Mouse (Mus musculus): ENCODE results near the gene Aldh3b3. TPM values are rescaled to one million over a fixed set of nuclear protein-coding genes. Genes with fewer than 3 reads are reported as not detected.
A peak's percentile ranks its signal among the peaks of the same experiment; 100 is the strongest.
"Not testable (repeated sequence)": the region's sequence is repeated elsewhere in the genome, so short reads cannot be mapped to it uniquely, and the experiment has no call there.

Gene Aldh3b3
- polyA plus RNA-seq, 1 experiment: 0.16 TPM

GRCm38 (mm10) chr19:3966330-3967075 is 8.1 kb downstream of the Aldh3b3 start:
- 63% methylated on average over 11 of the region's 11 CpGs for WGBS

GRCm38 (mm10) chr19:3967258-3967657 is 8.8 kb downstream of the Aldh3b3 start:
- 78% methylated on average over 3 of the region's 3 CpGs for WGBS
- no peak for DNase-seq (ENCODE audit: low read depth, low spot score)

More at GRCm38 (mm10) chr19:3966330-3967075, 8.1 kb downstream of the Aldh3b3 start:
- no peak for DNase-seq (ENCODE audit: low read depth, low spot score)

- WGBS: 14% methylated on average over 9 of the region's 9 CpGs
- peak; percentile 86 for DNase-seq (ENCODE audit: low read depth, low spot score)
Observed at GRCm38 (mm10) chr19:3972229-3972628, 13.8 kb downstream of the Aldh3b3 start, which contains the start of gene Aldh3b2. Aldh3b2 (plus strand) TSS chr19:3972328.

GRCm38 (mm10) chr19:3974608-3975007 is 16.2 kb downstream of the Aldh3b3 start:
- DNase-seq (ENCODE audit: low read depth, low spot score): not testable (repeated sequence)
- WGBS: 90% methylated on average over 6 of the region's 6 CpGs

- WGBS: 29% methylated on average over 2 of the region's 2 CpGs
- DNase-seq (ENCODE audit: low read depth, low spot score): no peak
Observed at GRCm38 (mm10) chr19:3975866-3976265, 17.4 kb downstream of the Aldh3b3 start.

GRCm38 (mm10) chr19:3980309-3980708 is 21.9 kb downstream of the Aldh3b3 start:
- peak; percentile 75 for DNase-seq (ENCODE audit: low read depth, low spot score)
- WGBS: 4% methylated on average over 4 of the region's 4 CpGs

- no peak for DNase-seq (ENCODE audit: low read depth, low spot score)
- 69% methylated on average over 9 of the region's 9 CpGs for WGBS
Observed at GRCm38 (mm10) chr19:3980917-3981316, 22.5 kb downstream of the Aldh3b3 start.

GRCm38 (mm10) chr19:3983527-3984200 is 25.2 kb downstream of the Aldh3b3 start:
- no peak for DNase-seq (ENCODE audit: low read depth, low spot score)
- WGBS: 72% methylated on average over 9 of the region's 9 CpGs

- DNase-seq (ENCODE audit: low read depth, low spot score): no peak
- WGBS: 59% methylated on average over 8 of the region's 8 CpGs
Observed at GRCm38 (mm10) chr19:3985261-3985681, 26.8 kb downstream of the Aldh3b3 start.

GRCm38 (mm10) chr19:3986334-3986733 is 27.9 kb downstream of the Aldh3b3 start, which contains the start of gene Acy3:
Acy3 (plus strand) TSS chr19:3986570.
- DNase-seq (ENCODE audit: low read depth, low spot score): peak; percentile 73
- WGBS: 3% methylated on average over 8 of the region's 8 CpGs

GRCm38 (mm10) chr19:3988066-3988465 is 29.6 kb downstream of the Aldh3b3 start:
- 91% methylated on average over 14 of the region's 14 CpGs for WGBS

GRCm38 (mm10) chr19:3988750-3989149 is 30.3 kb downstream of the Aldh3b3 start:
- DNase-seq (ENCODE audit: low read depth, low spot score): no peak
- WGBS: 88% methylated on average over 4 of the region's 4 CpGs

More at GRCm38 (mm10) chr19:3988066-3988465, 29.6 kb downstream of the Aldh3b3 start:
- no peak for DNase-seq (ENCODE audit: low read depth, low spot score)

GRCm38 (mm10) chr19:3990804-3991203 is 32.4 kb downstream of the Aldh3b3 start:
- WGBS: 67% methylated on average over 6 of the region's 6 CpGs

GRCm38 (mm10) chr19:3991562-3991961 is 33.1 kb downstream of the Aldh3b3 start:
- WGBS: 96% methylated on average over 3 of the region's 3 CpGs
- DNase-seq (ENCODE audit: low read depth, low spot score): no peak

More at GRCm38 (mm10) chr19:3990804-3991203, 32.4 kb downstream of the Aldh3b3 start:
- no peak for DNase-seq (ENCODE audit: low read depth, low spot score)

- WGBS: 89% methylated on average over 3 of the region's 3 CpGs
- no peak for DNase-seq (ENCODE audit: low read depth, low spot score)
Observed at GRCm38 (mm10) chr19:3991966-3992365, 33.5 kb downstream of the Aldh3b3 start.

GRCm38 (mm10) chr19:3992416-3992815 is 34.0 kb downstream of the Aldh3b3 start, which contains the start of gene Tbx10:
Tbx10 (plus strand) TSS chr19:3992752.
- no peak for DNase-seq (ENCODE audit: low read depth, low spot score)
- WGBS: 73% methylated on average over 5 of the region's 5 CpGs

- 52% methylated on average over 6 of the region's 6 CpGs for WGBS
- no peak for DNase-seq (ENCODE audit: low read depth, low spot score)
Observed at GRCm38 (mm10) chr19:3994932-3995331, 36.5 kb downstream of the Aldh3b3 start.

GRCm38 (mm10) chr19:3995505-3995904 is 37.1 kb downstream of the Aldh3b3 start:
- WGBS: 76% methylated on average over 3 of the region's 3 CpGs
- no peak for DNase-seq (ENCODE audit: low read depth, low spot score)

GRCm38 (mm10) chr19:3996106-3996505 is 37.7 kb downstream of the Aldh3b3 start:
- WGBS: 65% methylated on average over 7 of the region's 7 CpGs
- no peak for DNase-seq (ENCODE audit: low read depth, low spot score)

- no peak for DNase-seq (ENCODE audit: low read depth, low spot score)
- 68% methylated on average over 8 of the region's 8 CpGs for WGBS
Observed at GRCm38 (mm10) chr19:3996747-3997146, 38.3 kb downstream of the Aldh3b3 start.

- no peak for DNase-seq (ENCODE audit: low read depth, low spot score)
- WGBS: 37% methylated on average over 8 of the region's 8 CpGs
Observed at GRCm38 (mm10) chr19:3997231-3997630, 38.8 kb downstream of the Aldh3b3 start.

Data from large intestine, adult 2 months (tissue).